Mouse (Mus musculus): ENCODE measurements around the gene Zfp292. TPM values are rescaled to one million over a fixed set of nuclear protein-coding genes. Genes with fewer than 3 reads are reported as not detected.

Gene Zfp292
- polyA plus RNA-seq, 1 experiment from 2014 or later = 19.1 TPM

GRCm38 (mm10) chr4:34796294-34796693, 86.5 kb downstream of the Zfp292 start:
- Histone ChIP-seq H3K4me2 (ENCODE audit: low read length) (no peak overlapping the region), H3K9ac (ENCODE audit: low read depth, low read length) (no peak overlapping the region), H3K27ac (ENCODE audit: low read depth, low read length) (no peak overlapping the region), H3K4me3 (ENCODE audit: low read length) (no peak overlapping the region), H3K36me3 (ENCODE audit: control insufficient read depth, insufficient read depth, low read length) (no peaks in the 10 kb centered on the region), H3K27me3 (replicated peaks; ENCODE audit: control insufficient read depth, insufficient read depth, low read length) (no peaks in the 10 kb centered on the region), H3K4me1 (ENCODE audit: control insufficient read depth, insufficient read depth, low read depth, low read length) (no peaks in the 10 kb centered on the region), H3K9me3 (ENCODE audit: control insufficient read depth, low read length) (no peaks in the 10 kb centered on the region)
- 81% methylated on average over 5 of the region's 5 CpGs for WGBS
- ATAC-seq = peak; percentile 46; the same call in 1 of the 2 replicates

DNA sequence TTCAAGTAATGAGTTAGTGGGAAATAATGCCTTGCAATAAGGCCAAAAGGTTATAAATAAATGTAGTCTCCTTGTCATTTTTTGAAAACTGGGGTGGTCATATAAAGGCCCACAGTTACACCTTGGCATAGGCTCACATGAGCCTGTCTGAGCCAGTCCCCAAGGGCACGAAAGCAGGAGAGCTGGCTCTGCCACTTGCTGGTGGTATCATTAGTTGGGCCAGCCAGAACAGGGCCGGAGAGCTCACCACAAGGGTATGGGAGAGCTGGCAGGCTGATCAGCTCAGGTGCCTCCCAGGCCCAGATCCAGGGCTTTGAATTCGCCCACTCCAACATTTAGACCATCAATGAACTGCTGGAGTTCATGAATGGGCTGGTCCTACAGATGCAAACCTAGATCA, 96.3 kb downstream of the Zfp292 start:
- Histone ChIP-seq H3K36me3 (ENCODE audit: control insufficient read depth, insufficient read depth, low read length) (no peaks in the 10 kb centered on the region), H3K9me3 (ENCODE audit: control insufficient read depth, low read length) (no peaks in the 10 kb centered on the region), H3K9ac (ENCODE audit: low read depth, low read length) (no peak overlapping the region), H3K4me2 (ENCODE audit: low read length) (no peak overlapping the region), H3K27me3 (replicated peaks; ENCODE audit: control insufficient read depth, insufficient read depth, low read length) (no peaks in the 10 kb centered on the region), H3K27ac (ENCODE audit: low read depth, low read length) (no peak overlapping the region), H3K4me1 (ENCODE audit: control insufficient read depth, insufficient read depth, low read depth, low read length) (no peaks in the 10 kb centered on the region), H3K4me3 (ENCODE audit: low read length) (no peak overlapping the region)
- WGBS = 87% methylated on average over 3 of the region's 3 CpGs
- ATAC-seq = no peak

DNA sequence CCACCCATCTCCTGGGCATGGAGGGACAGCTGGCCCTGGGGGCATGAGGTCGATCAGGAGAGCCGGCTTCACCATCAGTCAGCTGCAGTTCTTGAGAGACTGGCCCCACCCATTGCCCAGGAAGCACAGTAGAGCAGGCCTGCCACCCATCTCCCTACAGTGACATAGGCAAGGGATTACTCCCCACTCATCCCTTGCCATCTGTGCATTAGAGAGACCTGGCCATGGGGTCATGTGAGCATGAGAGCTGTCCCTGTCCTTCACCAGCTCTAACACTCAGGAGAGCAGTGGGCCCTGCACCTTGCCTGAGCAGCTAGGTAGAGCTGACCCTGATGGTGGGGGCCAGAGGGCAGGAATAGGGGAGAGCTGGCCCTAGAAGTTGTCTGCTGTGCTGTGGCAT, 97.1 kb downstream of the Zfp292 start:
- no peak for ATAC-seq
- Histone ChIP-seq H3K4me3 (ENCODE audit: low read length) (no peak overlapping the region), H3K9ac (ENCODE audit: low read depth, low read length) (no peak overlapping the region), H3K4me2 (ENCODE audit: low read length) (no peak overlapping the region), H3K36me3 (ENCODE audit: control insufficient read depth, insufficient read depth, low read length) (no peaks in the 10 kb centered on the region), H3K27ac (ENCODE audit: low read depth, low read length) (no peak overlapping the region), H3K4me1 (ENCODE audit: control insufficient read depth, insufficient read depth, low read depth, low read length) (no peaks in the 10 kb centered on the region), H3K9me3 (ENCODE audit: control insufficient read depth, low read length) (no peaks in the 10 kb centered on the region), H3K27me3 (replicated peaks; ENCODE audit: control insufficient read depth, insufficient read depth, low read length) (no peaks in the 10 kb centered on the region)
- WGBS = 82% methylated on average over 2 of the region's 2 CpGs

DNA sequence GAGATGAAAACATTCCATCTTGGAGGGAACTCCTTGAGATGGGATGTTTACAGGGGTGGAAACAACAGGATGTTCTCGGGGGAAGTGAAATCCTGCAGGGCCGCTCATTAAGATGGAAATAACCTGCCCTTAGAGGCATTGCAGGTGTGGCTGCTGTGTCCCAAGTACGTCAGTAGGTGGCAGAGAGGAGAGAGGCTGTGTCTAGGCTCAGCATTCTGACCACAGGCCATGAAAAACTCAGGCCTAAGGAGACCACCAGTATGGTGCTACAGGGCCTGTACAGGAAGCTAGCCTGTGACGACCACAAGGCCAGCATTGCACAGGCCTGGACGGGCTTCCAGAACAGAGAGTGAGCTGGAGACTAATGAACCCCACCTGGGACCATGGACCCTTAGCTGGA, 97.9 kb downstream of the Zfp292 start:
- no peak overlapping the region for H3K27ac ChIP-seq (ENCODE audit: low read depth, low read length)
- H3K4me3 ChIP-seq (ENCODE audit: low read length) = no peak overlapping the region
- H3K9ac ChIP-seq (ENCODE audit: low read depth, low read length) = no peak overlapping the region
- no peaks in the 10 kb centered on the region for H3K27me3 ChIP-seq (replicated peaks; ENCODE audit: control insufficient read depth, insufficient read depth, low read length)
- H3K4me1 ChIP-seq (ENCODE audit: control insufficient read depth, insufficient read depth, low read depth, low read length) = no peaks in the 10 kb centered on the region
- 55% methylated on average over 5 of the region's 5 CpGs for WGBS
- ATAC-seq = no peak
- H3K4me2 ChIP-seq (ENCODE audit: low read length) = no peak overlapping the region
- H3K36me3 ChIP-seq (ENCODE audit: control insufficient read depth, insufficient read depth, low read length) = no peaks in the 10 kb centered on the region
- no peaks in the 10 kb centered on the region for H3K9me3 ChIP-seq (ENCODE audit: control insufficient read depth, low read length)

- Histone ChIP-seq H3K9me3 (ENCODE audit: control insufficient read depth, low read length) (no peaks in the 10 kb centered on the region), H3K27me3 (replicated peaks; ENCODE audit: control insufficient read depth, insufficient read depth, low read length) (no peaks in the 10 kb centered on the region), H3K36me3 (ENCODE audit: control insufficient read depth, insufficient read depth, low read length) (no peaks in the 10 kb centered on the region), H3K4me3 (ENCODE audit: low read length) (no peak overlapping the region), H3K9ac (ENCODE audit: low read depth, low read length) (no peak overlapping the region), H3K4me1 (ENCODE audit: control insufficient read depth, insufficient read depth, low read depth, low read length) (no peaks in the 10 kb centered on the region), H3K27ac (ENCODE audit: low read depth, low read length) (no peak overlapping the region), H3K4me2 (ENCODE audit: low read length) (no peak overlapping the region)
- ATAC-seq = no peak
- WGBS = 42% methylated on average over 4 of the region's 4 CpGs
Measured at GRCm38 (mm10) chr4:34782730-34783129, 100.0 kb downstream of the Zfp292 start.

GRCm38 (mm10) chr4:34777677-34778527, 104.9 kb downstream of the Zfp292 start, which contains the start of gene Smim8:
TSS of gene Smim8 (minus strand) at chr4:34778423.
- peaks cover 5% of the 10 kb centered on the region; the same call in 1 of the 2 replicates for H3K4me1 ChIP-seq (ENCODE audit: control insufficient read depth, insufficient read depth, low read depth, low read length)
- peak; percentile 97 for ATAC-seq
- H3K36me3 ChIP-seq (ENCODE audit: control insufficient read depth, insufficient read depth, low read length) = no peaks in the 10 kb centered on the region
- peak within 1 kb of the TSS; percentile 75 for H3K27ac ChIP-seq (ENCODE audit: low read depth, low read length)
- 5% methylated on average over 40 of the region's 40 CpGs for WGBS
- H3K27me3 ChIP-seq (replicated peaks; ENCODE audit: control insufficient read depth, insufficient read depth, low read length) = no peaks in the 10 kb centered on the region
- no peaks in the 10 kb centered on the region for H3K9me3 ChIP-seq (ENCODE audit: control insufficient read depth, low read length)
- peak within 1 kb of the TSS; percentile 50 for H3K4me3 ChIP-seq (ENCODE audit: low read length)
- peak within 1 kb of the TSS; percentile 81 for H3K4me2 ChIP-seq (ENCODE audit: low read length)
- peak within 1 kb of the TSS; percentile 63 for H3K9ac ChIP-seq (ENCODE audit: low read depth, low read length)

DNA sequence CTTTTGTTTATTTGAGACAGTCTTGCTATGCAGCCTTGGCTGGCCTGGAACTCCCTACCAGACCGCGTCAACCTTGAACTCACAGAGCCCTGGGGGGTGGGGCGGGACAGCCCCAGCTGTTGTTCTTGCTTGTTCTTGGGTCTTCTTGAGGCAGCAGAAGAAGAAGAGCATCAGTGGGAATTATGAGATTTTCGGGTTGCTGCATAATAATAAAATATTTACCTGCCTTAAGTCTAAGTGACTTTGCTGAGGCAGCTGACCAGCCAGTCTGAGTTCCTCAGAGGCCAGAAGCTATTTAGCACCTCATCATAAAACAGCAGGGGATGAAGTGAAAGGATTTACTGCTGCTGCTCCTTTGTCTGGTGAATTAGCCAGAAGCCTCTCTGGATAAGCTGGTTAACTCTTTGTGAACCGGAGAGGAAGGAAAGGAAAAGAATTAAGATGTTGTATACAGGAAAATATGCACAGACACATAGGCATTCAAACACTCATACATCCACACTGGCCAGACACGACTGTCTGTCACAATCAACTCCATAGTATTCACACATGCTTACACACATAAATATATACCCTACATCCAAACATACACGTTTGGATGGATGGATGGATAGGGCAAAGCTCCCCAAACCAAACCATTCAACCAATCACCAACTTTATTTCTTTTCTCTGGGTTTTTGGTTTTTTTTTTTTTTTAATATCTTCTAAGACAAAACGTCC, 110.9 kb downstream of the Zfp292 start:
- no peaks in the 10 kb centered on the region for H3K9me3 ChIP-seq (ENCODE audit: control insufficient read depth, low read length)
- peaks cover 1% of the 10 kb centered on the region; the same call in 1 of the 2 replicates for H3K4me1 ChIP-seq (ENCODE audit: control insufficient read depth, insufficient read depth, low read depth, low read length)
- WGBS = 7% methylated on average over 8 of the region's 8 CpGs
- H3K36me3 ChIP-seq (ENCODE audit: control insufficient read depth, insufficient read depth, low read length) = no peaks in the 10 kb centered on the region; the same call in 1 of the 2 replicates
- ATAC-seq = no peak
- H3K27ac ChIP-seq (ENCODE audit: low read depth, low read length) = no peak overlapping the region
- no peak overlapping the region for H3K4me3 ChIP-seq (ENCODE audit: low read length)
- no peaks in the 10 kb centered on the region for H3K27me3 ChIP-seq (replicated peaks; ENCODE audit: control insufficient read depth, insufficient read depth, low read length)
- H3K9ac ChIP-seq (ENCODE audit: low read depth, low read length) = no peak overlapping the region
- H3K4me2 ChIP-seq (ENCODE audit: low read length) = no peak overlapping the region

GRCm38 (mm10) chr4:34756163-34756562, 126.6 kb downstream of the Zfp292 start, which contains the start of gene Gm136:
TSS of gene Gm136 (minus strand) at chr4:34756263.
- no peak for ATAC-seq
- WGBS = 90% methylated on average over 1 of the region's 1 CpGs

More at GRCm38 (mm10) chr4:34756163-34756562, 126.6 kb downstream of the Zfp292 start, which contains the start of gene Gm136:
- H3K4me1 ChIP-seq (ENCODE audit: control insufficient read depth, insufficient read depth, low read depth, low read length) = no peaks in the 10 kb centered on the region
- no peak within 1 kb of the TSS for H3K9ac ChIP-seq (ENCODE audit: low read depth, low read length)
- H3K4me2 ChIP-seq (ENCODE audit: low read length) = no peak within 1 kb of the TSS
- no peaks in the 10 kb centered on the region for H3K27me3 ChIP-seq (replicated peaks; ENCODE audit: control insufficient read depth, insufficient read depth, low read length)
- H3K9me3 ChIP-seq (ENCODE audit: control insufficient read depth, low read length) = no peaks in the 10 kb centered on the region
- no peaks in the 10 kb centered on the region for H3K36me3 ChIP-seq (ENCODE audit: control insufficient read depth, insufficient read depth, low read length)
- H3K27ac ChIP-seq (ENCODE audit: low read depth, low read length) = no peak within 1 kb of the TSS
- no peak within 1 kb of the TSS for H3K4me3 ChIP-seq (ENCODE audit: low read length)

Data from hindbrain, embryonic 16.5 days (tissue).